In genomic region chr17:43557541-43558090, GRCm38 (mm10) we compare ENCODE assay signal across 9 mouse cellular contexts. TPM values are rescaled to one million over a fixed set of nuclear protein-coding genes. Genes with fewer than 3 reads are reported as not detected.
DNase-seq lines count a peak whose midpoint lies in the region; ATAC-seq and TF ChIP-seq lines count a peak whose summit lies in the region.
"Had no signal": no experiment of that assay in that cellular context is flagged by ENCODE, and none has a peak within 500 bp of the region (broad histone marks: within the 10 kb centered on the region; RNA-seq: fewer than 3 reads in every experiment).

No protein-coding gene starts in this region.

- H3K27ac ChIP-seq in liver, embryonic 15.5 days (replicated peaks), result no peak overlapping the region
- H3K27ac ChIP-seq in liver, embryonic 12.5 days, result no peak overlapping the region
- peak overlapping the region; percentile 78 for H3K27ac ChIP-seq in kidney, embryonic 15.5 days
- H3K27ac ChIP-seq in lung, postnatal 0 days (ENCODE audit: low read length), result no peak overlapping the region
- H3K27ac ChIP-seq: limb, embryonic 12.5 days had no signal

- no peak overlapping the region for H3K9ac ChIP-seq in liver, embryonic 15.5 days
- H3K9ac ChIP-seq in liver, embryonic 12.5 days, result no peak overlapping the region
- no peak overlapping the region for H3K9ac ChIP-seq in kidney, embryonic 15.5 days
- H3K9ac ChIP-seq in lung, postnatal 0 days (replicated peaks; ENCODE audit: low read depth), result no peak overlapping the region
- H3K9ac ChIP-seq: limb, embryonic 12.5 days had no signal

- TF ChIP-seq EP300 in lung, postnatal 0 days (IDR thresholded peaks at IDR 0.05), result no peak

- H3K4me1 ChIP-seq in liver, embryonic 15.5 days (replicated peaks), result 0 out of 2 replicates have a peak, but pooled peaks cover 2% of the 10 kb centered on the region
- H3K4me1 ChIP-seq in liver, embryonic 12.5 days, result peaks cover 11% of the 10 kb centered on the region; the same call in 1 of the 2 replicates
- peaks cover 40% of the 10 kb centered on the region for H3K4me1 ChIP-seq in kidney, embryonic 15.5 days
- no peaks in the 10 kb centered on the region for H3K4me1 ChIP-seq in lung, postnatal 0 days (ENCODE audit: insufficient read depth, low read depth, low read length)
- H3K4me1 ChIP-seq: limb, embryonic 12.5 days had no signal

- WGBS in liver, embryonic 15.5 days (ENCODE audit: insufficient replicate concordance), result 50% methylated on average over 6 of the region's 6 CpGs
- 59% methylated on average over 6 of the region's 6 CpGs for WGBS in liver, embryonic 12.5 days (ENCODE audit: insufficient replicate concordance)
- 32% methylated on average over 6 of the region's 6 CpGs for WGBS in kidney, embryonic 15.5 days
- 58% methylated on average over 6 of the region's 6 CpGs for WGBS in lung, postnatal 0 days

- H3K36me3 ChIP-seq in liver, embryonic 15.5 days (replicated peaks), result no peaks in the 10 kb centered on the region
- H3K36me3 ChIP-seq in liver, embryonic 12.5 days, result no peaks in the 10 kb centered on the region
- H3K36me3 ChIP-seq in kidney, embryonic 15.5 days, result no peaks in the 10 kb centered on the region
- no peaks in the 10 kb centered on the region for H3K36me3 ChIP-seq in lung, postnatal 0 days (ENCODE audit: insufficient read depth, low read length)
- H3K36me3 ChIP-seq: limb, embryonic 12.5 days had no signal

- H3K4me2 ChIP-seq in liver, embryonic 15.5 days, result no peak overlapping the region
- no peak overlapping the region for H3K4me2 ChIP-seq in liver, embryonic 12.5 days
- H3K4me2 ChIP-seq in kidney, embryonic 15.5 days, result no peak overlapping the region
- no peak overlapping the region for H3K4me2 ChIP-seq in lung, postnatal 0 days (replicated peaks; ENCODE audit: low read depth, low read length)
- H3K4me2 ChIP-seq: limb, embryonic 12.5 days had no signal

- no peaks in the 10 kb centered on the region for H3K9me3 ChIP-seq in liver, embryonic 15.5 days (replicated peaks)
- no peaks in the 10 kb centered on the region for H3K9me3 ChIP-seq in liver, embryonic 12.5 days (replicated peaks)
- H3K9me3 ChIP-seq in kidney, embryonic 15.5 days (replicated peaks), result no peaks in the 10 kb centered on the region
- no peaks in the 10 kb centered on the region for H3K9me3 ChIP-seq in lung, postnatal 0 days (ENCODE audit: low read length)
- H3K9me3 ChIP-seq: limb, embryonic 12.5 days had no signal

- intact Hi-C loops in gastrocnemius, postnatal 36 days (cut with DNase I), result no loop called here

- no peaks in the 10 kb centered on the region for H3K27me3 ChIP-seq in liver, embryonic 15.5 days
- no peaks in the 10 kb centered on the region for H3K27me3 ChIP-seq in liver, embryonic 12.5 days (replicated peaks)
- H3K27me3 ChIP-seq in kidney, embryonic 15.5 days, result no peaks in the 10 kb centered on the region
- no peaks in the 10 kb centered on the region for H3K27me3 ChIP-seq in lung, postnatal 0 days (replicated peaks; ENCODE audit: insufficient read depth, low read length)
- H3K27me3 ChIP-seq: limb, embryonic 12.5 days had no signal

- no peak for TF ChIP-seq CTCF in lung, postnatal 0 days (IDR thresholded peaks at IDR 0.05)

- DNase-seq in cerebellum, adult 11-12 months, result peak; percentile 54
- peak; percentile 45 for DNase-seq in gastrocnemius, postnatal 36 days
- DNase-seq in lung, postnatal 0 days (ENCODE audit: low spot score), result peak; percentile 40
- DNase-seq in right cerebral cortex, adult 18-20 months, result peak; percentile 55
- no peak for DNase-seq in urinary bladder, adult 2 months (ENCODE audit: low spot score)

- ATAC-seq in liver, embryonic 15.5 days (ENCODE audit: insufficient read depth), result peak; percentile 25; the same call in 1 of the 2 replicates
- ATAC-seq in liver, embryonic 12.5 days, result no peak
- peak; percentile 96 for ATAC-seq in kidney, embryonic 15.5 days (replicated peaks; ENCODE audit: low FRiP score)
- peak; percentile 43; the same call in 1 of the 2 replicates for ATAC-seq in lung, postnatal 0 days

- no peak overlapping the region for H3K4me3 ChIP-seq in liver, embryonic 15.5 days (replicated peaks)
- no peak overlapping the region for H3K4me3 ChIP-seq in liver, embryonic 12.5 days
- no peak overlapping the region for H3K4me3 ChIP-seq in kidney, embryonic 15.5 days (replicated peaks)
- no peak overlapping the region for H3K4me3 ChIP-seq in lung, postnatal 0 days (ENCODE audit: low read depth, low read length)
- H3K4me3 ChIP-seq: limb, embryonic 12.5 days had no signal

RNA-seq across cellular contexts. Expression of gene Pla2g7, which starts 10.3 kb away (rescaled TPM):
- polyA plus RNA-seq in liver, embryonic 15.5 days (2015; fragmentation: Nextera tagmentation; extraction: Ambion mirVana), result 22.6 and 28.1 TPM in 2 replicates
- polyA plus RNA-seq in liver, embryonic 12.5 days (2016; fragmentation: Nextera tagmentation; extraction: Ambion mirVana), result 3.6 TPM in 2 replicates
- 10 to 100 TPM; 13.8 to 15.9 TPM for total RNA-seq in gastrocnemius, postnatal 36 days (2021)
- 66.6 and 67.2 TPM in 2 replicates for polyA plus RNA-seq in kidney, embryonic 15.5 days (2015; fragmentation: Nextera tagmentation; extraction: Ambion mirVana)
- 13.9 and 15.8 TPM in 2 replicates for polyA plus RNA-seq in lung, postnatal 0 days (2015; fragmentation: Nextera tagmentation; extraction: Ambion mirVana)
- 52.2 and 55.9 TPM in 2 replicates for polyA plus RNA-seq in urinary bladder, adult 2 months (2012; rRNA removed)

RNA-seq across cellular contexts. Expression of gene Ankrd66, which starts 14.2 kb away (rescaled TPM):
- polyA plus RNA-seq in liver, embryonic 15.5 days (2015; fragmentation: Nextera tagmentation; extraction: Ambion mirVana), result not detected in 2 replicates
- polyA plus RNA-seq in liver, embryonic 12.5 days (2016; fragmentation: Nextera tagmentation; extraction: Ambion mirVana), result not detected in 2 replicates
- total RNA-seq in gastrocnemius, postnatal 36 days (2021), result not detected
- polyA plus RNA-seq in kidney, embryonic 15.5 days (2015; fragmentation: Nextera tagmentation; extraction: Ambion mirVana), result 0.17 and 0.47 TPM in 2 replicates
- polyA plus RNA-seq in lung, postnatal 0 days (2015; fragmentation: Nextera tagmentation; extraction: Ambion mirVana), result 1.3 and 2.1 TPM in 2 replicates
- 0.21 TPM in 2 replicates for polyA plus RNA-seq in urinary bladder, adult 2 months (2012; rRNA removed)
- polyA plus RNA-seq: limb, embryonic 12.5 days had no signal

RNA-seq across cellular contexts. Expression of gene Mep1a, which starts 55.0 kb away (rescaled TPM):
- 0.03 and 0.08 TPM in 2 replicates for polyA plus RNA-seq in liver, embryonic 15.5 days (2015; fragmentation: Nextera tagmentation; extraction: Ambion mirVana)
- not detected in 2 replicates for polyA plus RNA-seq in liver, embryonic 12.5 days (2016; fragmentation: Nextera tagmentation; extraction: Ambion mirVana)
- not detected for total RNA-seq in gastrocnemius, postnatal 36 days (2021)
- 37.4 TPM in 2 replicates for polyA plus RNA-seq in kidney, embryonic 15.5 days (2015; fragmentation: Nextera tagmentation; extraction: Ambion mirVana)
- polyA plus RNA-seq in lung, postnatal 0 days (2015; fragmentation: Nextera tagmentation; extraction: Ambion mirVana), result not detected in 2 replicates
- not detected in 2 replicates for polyA plus RNA-seq in urinary bladder, adult 2 months (2012; rRNA removed)
- polyA plus RNA-seq: limb, embryonic 12.5 days had no signal

Comparison
In these comparisons a context has a peak if more than half of its experiments do, and no peak if none do; other contexts are left out.
1. RNA of gene Mep1a, which starts 55.0 kb away (polyA plus RNA-seq): 37.4 TPM in kidney, embryonic 15.5 days; 0.03 to 0.08 TPM in liver, embryonic 15.5 days, not detected in lung, postnatal 0 days, not detected in liver, embryonic 12.5 days and not detected in urinary bladder, adult 2 months; every median in the first group is over 10 times any median in the second.